Mouse (Mus musculus) ES-E14 (cell line): ENCODE results near the gene Rapgef3. TPM values are rescaled to one million over a fixed set of nuclear protein-coding genes. Genes with fewer than 3 reads are reported as not detected.

Source experiments
- DNase-seq: peaks from one replicate; pipeline ENCODE4 v3.0.0-alpha.2; 2013; ENCODE audit warnings: low read depth, low spot score
- H3K27ac ChIP-seq: 2 replicates; pipeline ENCODE4 v1.5.1; 2012; ENCODE audit warnings: low read depth, mild to moderate bottlenecking, low read length, moderate library complexity, mixed read lengths; ENCODE audit not compliant: poor library complexity, insufficient read depth, severe bottlenecking
- H3K36me3 ChIP-seq: 2 replicates; pipeline ENCODE4 v1.6.1; 2012; ENCODE audit warnings: mild to moderate bottlenecking, low read length, moderate library complexity, mixed read lengths; ENCODE audit not compliant: control insufficient read depth, poor library complexity, insufficient read depth, severe bottlenecking
- H3K4me1 ChIP-seq, 2 experiments: fragments of 150-350 bp in 1 of 2; sonication (generic) in 1 of 2; 2 replicates each; pipeline ENCODE4 v1.6.1; 2012; ENCODE audit warnings: low read length in 2 of 2, mild to moderate bottlenecking in 1 of 2, mixed read lengths in 1 of 2; ENCODE audit not compliant: control insufficient read depth in 2 of 2, insufficient read depth in 2 of 2, poor library complexity in 1 of 2
- H3K4me3 ChIP-seq, 2 experiments: fragments of 150-350 bp in 1 of 2; sonication (generic) in 1 of 2; 2 replicates each; pipeline ENCODE4 v1.5.1; 2012; ENCODE audit warnings: low read length in 2 of 2, low read depth in 1 of 2, mild to moderate bottlenecking in 1 of 2, mixed read lengths in 1 of 2; ENCODE audit not compliant: insufficient read depth in 1 of 2, poor library complexity in 1 of 2, severe bottlenecking in 1 of 2
- H3K9ac ChIP-seq: 2 replicates; pipeline ENCODE4 v1.6.1; 2012; ENCODE audit warnings: low read depth, mild to moderate bottlenecking, low read length, mixed read lengths; ENCODE audit not compliant: poor library complexity, insufficient read depth, severe bottlenecking
- H3K9me3 ChIP-seq: fragments of 150-350 bp; sonication (generic); 2 replicates; pipeline ENCODE4 v1.6.1; 2012; ENCODE audit warnings: low read depth, mild to moderate bottlenecking, low read length; ENCODE audit not compliant: control insufficient read depth, insufficient read depth
- CHD2 ChIP-seq: IDR thresholded peaks from 2 replicates; pipeline ENCODE4 v1.6.1; 2014; ENCODE audit warnings: mild to moderate bottlenecking, low read depth, low read length, inconsistent platforms
- HCFC1 ChIP-seq: IDR thresholded peaks from 2 replicates; pipeline ENCODE4 v1.6.1; 2012; ENCODE audit warnings: low read length, inconsistent platforms, borderline replicate concordance; ENCODE audit not compliant: insufficient read depth
- MAFK ChIP-seq: IDR thresholded peaks from 2 replicates; pipeline ENCODE4 v1.6.1; 2014; ENCODE audit warnings: mild to moderate bottlenecking, low read depth, low read length, inconsistent platforms; ENCODE audit not compliant: insufficient read depth
- ZC3H11A ChIP-seq: IDR thresholded peaks from 2 replicates; pipeline ENCODE4 v1.6.1; 2012; ENCODE audit warnings: low read depth, mild to moderate bottlenecking, inconsistent platforms, low read length, borderline replicate concordance
- ZNF384 ChIP-seq: IDR thresholded peaks from 2 replicates; pipeline ENCODE4 v1.6.1; 2012; ENCODE audit warnings: low read depth, low read length, inconsistent platforms
- in situ Hi-C, 2 experiments: fragments of 600-800 bp; cut with MboI; formaldehyde crosslinking; loops; one replicate each; pipeline ENCODE4 v1.15.1; 2025; ENCODE audit warnings: low sequenced_read_pairs in 2 of 2, inconsistent platforms in 1 of 2; ENCODE audit not compliant: unreplicated experiment in 2 of 2
- total RNA-seq: library from RNA; depleted of rRNA; stranded (reverse); fragments of 300-350 nt; gene quantifications from 2 replicates; pipeline ENCODE4 v1.2.3, GENCODE M21; 2012

Rapgef3 gene
- total RNA-seq, 1 experiment: 12.7 TPM

DNA sequence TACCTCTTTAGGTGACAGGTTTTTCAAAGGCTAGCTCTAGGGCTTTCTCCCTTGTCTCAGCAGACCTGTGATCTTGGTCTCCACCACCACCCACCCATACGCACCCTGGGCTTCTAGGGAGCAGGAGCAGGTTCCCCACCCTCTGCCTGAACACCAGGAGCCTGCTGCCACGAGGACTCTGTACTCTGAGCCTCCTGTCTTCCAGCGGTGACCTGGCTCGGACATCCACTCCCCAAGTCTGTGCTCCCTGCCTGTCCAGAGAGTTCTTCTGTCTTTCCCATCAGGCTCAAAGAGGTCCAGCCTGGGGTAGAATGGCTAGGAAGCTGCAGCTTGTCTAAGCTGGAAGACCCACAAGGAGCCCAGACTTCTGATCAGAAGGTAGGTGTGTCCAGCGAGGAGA lies 24.6 kb downstream of the Rapgef3 start:
- H3K4me3 ChIP-seq: no peak overlapping the region
- no peaks in the 10 kb centered on the region for H3K9me3 ChIP-seq
- H3K4me1 ChIP-seq: no peaks in the 10 kb centered on the region
- TF ChIP-seq MAFK (no peak), ZNF384 (no peak), HCFC1 (no peak), ZC3H11A (no peak), CHD2 (no peak)
- no peak for DNase-seq
- no peak overlapping the region for H3K27ac ChIP-seq
- H3K36me3 ChIP-seq: no peaks in the 10 kb centered on the region; the same call in 1 of the 2 replicates
- in situ Hi-C loops: no loop called here
- no peak overlapping the region for H3K9ac ChIP-seq

GRCm38 (mm10) chr15:97742600-97742999 lies 25.2 kb downstream of the Rapgef3 start:
- H3K9me3 ChIP-seq: no peaks in the 10 kb centered on the region
- no peak overlapping the region for H3K9ac ChIP-seq
- H3K27ac ChIP-seq: no peak overlapping the region
- in situ Hi-C loops: no loop called here
- no peak overlapping the region for H3K4me3 ChIP-seq
- no peak for DNase-seq
- H3K36me3 ChIP-seq: no peaks in the 10 kb centered on the region; the same call in 1 of the 2 replicates
- H3K4me1 ChIP-seq: no peaks in the 10 kb centered on the region
- TF ChIP-seq CHD2: no peak
- no peak for TF ChIP-seq MAFK
- no peak for TF ChIP-seq HCFC1
- TF ChIP-seq ZNF384: no peak
- no peak for TF ChIP-seq ZC3H11A

- in situ Hi-C loops: no loop called here
- no peaks in the 10 kb centered on the region for H3K9me3 ChIP-seq
- H3K27ac ChIP-seq: no peak overlapping the region
- no peak overlapping the region for H3K4me3 ChIP-seq
- DNase-seq: no peak
- no peak overlapping the region for H3K9ac ChIP-seq
- no peaks in the 10 kb centered on the region; the same call in 1 of the 2 replicates for H3K36me3 ChIP-seq
- TF ChIP-seq ZC3H11A (no peak), CHD2 (no peak), HCFC1 (no peak), ZNF384 (no peak), MAFK (no peak)
- H3K4me1 ChIP-seq: no peaks in the 10 kb centered on the region
Measured at GRCm38 (mm10) chr15:97742074-97742473, 25.7 kb downstream of the Rapgef3 start.

DNA sequence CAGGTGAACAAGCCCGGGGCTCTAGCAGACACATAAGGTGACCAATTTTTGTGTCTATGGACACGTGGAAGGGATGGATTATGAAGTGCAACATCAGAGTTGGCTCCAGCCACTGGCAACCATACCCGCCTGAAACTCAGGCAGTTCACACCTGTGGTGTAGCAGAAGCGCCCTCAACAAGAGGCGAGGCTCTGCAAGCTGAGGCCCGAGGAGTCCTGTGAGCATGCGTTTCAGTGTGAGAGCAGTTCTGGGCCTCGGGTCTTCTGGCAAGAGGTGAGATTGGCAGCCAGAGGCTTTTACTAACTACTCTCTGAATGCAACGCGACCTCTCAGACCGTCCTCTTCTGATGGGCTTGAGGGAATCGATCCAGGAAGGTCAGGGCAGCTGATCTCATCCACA lies 26.1 kb downstream of the Rapgef3 start:
- H3K4me3 ChIP-seq: no peak overlapping the region
- no peak for TF ChIP-seq MAFK
- no peak for TF ChIP-seq CHD2
- no peak for TF ChIP-seq HCFC1
- TF ChIP-seq ZNF384: no peak
- no peak for TF ChIP-seq ZC3H11A
- no peak overlapping the region for H3K9ac ChIP-seq
- H3K4me1 ChIP-seq: no peaks in the 10 kb centered on the region
- no peak overlapping the region for H3K27ac ChIP-seq
- DNase-seq: no peak
- H3K36me3 ChIP-seq: no peaks in the 10 kb centered on the region; the same call in 1 of the 2 replicates
- H3K9me3 ChIP-seq: no peaks in the 10 kb centered on the region
- in situ Hi-C loops: no loop called here

DNA sequence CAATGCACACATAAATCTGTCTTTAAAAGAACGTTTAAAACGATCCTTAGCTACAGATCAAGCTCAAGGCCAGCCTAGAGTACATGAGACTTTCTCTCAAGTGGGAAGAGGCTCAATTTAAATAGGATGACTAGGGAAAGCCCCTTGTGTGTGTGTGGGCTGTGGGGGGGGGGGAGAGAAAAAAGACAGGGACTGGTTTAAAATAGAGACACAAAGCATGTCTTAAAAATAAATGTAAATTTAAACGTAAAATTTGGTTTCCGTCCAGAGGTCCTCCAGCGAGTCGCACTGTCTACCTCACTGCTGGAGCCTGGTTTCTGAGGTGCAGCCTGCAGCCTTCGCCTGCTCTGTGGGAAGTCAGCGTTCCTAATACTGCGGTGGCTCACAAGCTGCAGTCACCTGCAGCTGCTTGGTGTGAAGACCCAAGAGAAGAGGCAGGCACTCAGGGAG lies 27.5 kb downstream of the Rapgef3 start:
- H3K4me3 ChIP-seq: no peak overlapping the region
- no peaks in the 10 kb centered on the region for H3K9me3 ChIP-seq
- no peaks in the 10 kb centered on the region for H3K4me1 ChIP-seq
- no peak overlapping the region for H3K27ac ChIP-seq
- TF ChIP-seq ZC3H11A: no peak
- TF ChIP-seq CHD2: no peak
- TF ChIP-seq HCFC1: no peak
- TF ChIP-seq ZNF384: no peak
- no peak for TF ChIP-seq MAFK
- no peaks in the 10 kb centered on the region for H3K36me3 ChIP-seq
- no peak overlapping the region for H3K9ac ChIP-seq
- in situ Hi-C loops: no loop called here
- no peak for DNase-seq
